Mouse (Mus musculus): ENCODE measurements around the gene Gm42674. TPM values are rescaled to one million over a fixed set of nuclear protein-coding genes. Genes with fewer than 3 reads are reported as not detected.

Gene Gm42674
- total RNA-seq (2014; rRNA removed; ENCODE audit: low replicate concordance), result not detected in 2 replicates
- polyA plus RNA-seq (2015; fragmentation: Nextera tagmentation; extraction: Ambion mirVana), result not detected in 2 replicates

DNA sequence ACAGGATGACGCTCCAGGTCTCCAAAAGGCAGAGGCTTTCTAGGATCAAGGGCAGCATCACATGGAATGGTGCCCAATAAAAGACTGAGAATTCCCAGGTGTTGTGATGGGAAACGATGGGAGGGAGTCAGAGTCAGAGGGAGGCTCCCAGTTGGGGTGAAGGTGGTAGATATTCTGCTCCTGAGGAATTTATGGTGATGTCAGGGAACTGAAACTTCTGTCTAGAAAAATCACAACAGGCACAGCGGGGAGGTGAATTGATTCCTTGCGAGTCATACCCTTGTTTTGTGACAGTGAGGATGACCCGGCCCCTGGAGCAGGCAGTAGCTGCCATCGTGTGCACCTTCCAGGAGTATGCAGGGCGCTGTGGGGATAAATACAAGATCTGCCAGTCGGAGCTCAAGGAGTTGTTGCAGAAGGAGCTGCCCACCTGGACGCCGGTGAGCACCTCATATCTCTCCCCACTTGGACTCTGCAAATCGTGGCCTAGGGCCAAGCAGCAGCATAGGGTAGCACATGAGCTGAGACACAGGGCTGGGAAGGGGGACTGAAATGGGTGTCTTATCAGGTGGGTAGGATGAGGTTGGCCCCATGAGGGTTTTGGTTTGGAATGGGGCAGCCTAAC is at the start of gene Gm42674:
Gm42674 (plus strand) TSS at position 419 of the 625 bp plus-strand sequence.
- Histone ChIP-seq H3K9me3 (replicated peaks; ENCODE audit: control insufficient read depth, low read length) (no peaks in the 10 kb centered on the region), H3K4me1 (ENCODE audit: control insufficient read depth, insufficient read depth) (peaks cover 23% of the 10 kb centered on the region; the same call in 1 of the 2 replicates), H3K4me2 (ENCODE audit: low read depth, low read length) (no peak within 1 kb of the TSS), H3K36me3 (replicated peaks; ENCODE audit: control insufficient read depth, insufficient read depth, low read length) (no peaks in the 10 kb centered on the region), H3K4me3 (ENCODE audit: low read depth, low read length) (no peak within 1 kb of the TSS), H3K9ac (replicated peaks; ENCODE audit: low read depth, low read length) (no peak within 1 kb of the TSS), H3K27me3 (ENCODE audit: control insufficient read depth, insufficient read depth, low read length) (no peaks in the 10 kb centered on the region), H3K27ac (ENCODE audit: low read depth) (no peak within 1 kb of the TSS)
- DNase-seq (ENCODE audit: low spot score) (no peak), ATAC-seq (ENCODE audit: insufficient read depth, low read depth) (no peak)
- 67% methylated on average over 11 of the region's 11 CpGs for WGBS
- no peak for TF ChIP-seq CTCF (IDR thresholded peaks at IDR 0.05; ENCODE audit: low read depth)
- TF ChIP-seq EP300 (IDR thresholded peaks at IDR 0.05; ENCODE audit: low read depth), result no peak

- no peak overlapping the region for H3K4me2 ChIP-seq (ENCODE audit: low read depth, low read length)
- DNase-seq (ENCODE audit: low spot score) (no peak), ATAC-seq (ENCODE audit: insufficient read depth, low read depth) (no peak)
- H3K9ac ChIP-seq (replicated peaks; ENCODE audit: low read depth, low read length), result no peak overlapping the region
- H3K27me3 ChIP-seq (ENCODE audit: control insufficient read depth, insufficient read depth, low read length), result no peaks in the 10 kb centered on the region
- H3K4me1 ChIP-seq (ENCODE audit: control insufficient read depth, insufficient read depth), result no peaks in the 10 kb centered on the region; the same call in 1 of the 2 replicates
- no peak overlapping the region for H3K27ac ChIP-seq (ENCODE audit: low read depth)
- H3K9me3 ChIP-seq (replicated peaks; ENCODE audit: control insufficient read depth, low read length), result no peaks in the 10 kb centered on the region
- no peak overlapping the region for H3K4me3 ChIP-seq (ENCODE audit: low read depth, low read length)
- WGBS, result 77% methylated on average over 2 of the region's 2 CpGs
- H3K36me3 ChIP-seq (replicated peaks; ENCODE audit: control insufficient read depth, insufficient read depth, low read length), result no peaks in the 10 kb centered on the region
- TF ChIP-seq EP300 (IDR thresholded peaks at IDR 0.05; ENCODE audit: low read depth) (no peak), CTCF (IDR thresholded peaks at IDR 0.05; ENCODE audit: low read depth) (no peak)
Observed at GRCm38 (mm10) chr3:90552231-90552630, 49.5 kb upstream of the Gm42674 start.

DNA sequence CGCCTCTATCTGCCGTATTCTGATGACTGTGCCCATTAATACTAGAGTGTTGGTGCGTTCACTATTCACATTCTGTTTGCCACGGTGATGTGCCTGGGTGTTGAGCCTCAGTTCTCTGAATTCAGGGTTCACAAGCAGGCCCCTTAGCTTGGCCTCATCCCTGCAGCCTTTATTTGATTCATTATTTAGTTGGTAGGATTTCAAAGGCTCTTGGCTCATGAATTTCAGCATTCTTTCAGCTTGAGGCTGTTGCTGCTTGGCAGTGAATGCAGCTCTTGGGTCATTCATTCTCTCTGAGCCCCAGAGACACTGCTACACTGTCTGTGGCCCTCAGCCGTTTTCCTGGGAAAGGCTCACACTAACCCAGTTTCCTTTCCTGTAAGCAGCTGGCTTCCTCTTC is 45.8 kb upstream of the Gm42674 start:
- H3K27me3 ChIP-seq (ENCODE audit: control insufficient read depth, insufficient read depth, low read length), result no peaks in the 10 kb centered on the region
- H3K9ac ChIP-seq (replicated peaks; ENCODE audit: low read depth, low read length), result no peak overlapping the region
- no peak overlapping the region for H3K4me3 ChIP-seq (ENCODE audit: low read depth, low read length)
- no peaks in the 10 kb centered on the region for H3K9me3 ChIP-seq (replicated peaks; ENCODE audit: control insufficient read depth, low read length)
- TF ChIP-seq EP300 (IDR thresholded peaks at IDR 0.05; ENCODE audit: low read depth) (no peak), CTCF (IDR thresholded peaks at IDR 0.05; ENCODE audit: low read depth) (no peak)
- no peaks in the 10 kb centered on the region for H3K4me1 ChIP-seq (ENCODE audit: control insufficient read depth, insufficient read depth)
- 70% methylated on average over 5 of the region's 5 CpGs for WGBS
- H3K4me2 ChIP-seq (ENCODE audit: low read depth, low read length), result no peak overlapping the region
- ATAC-seq (ENCODE audit: insufficient read depth, low read depth) (no peak), DNase-seq (ENCODE audit: low spot score) (no peak)
- H3K27ac ChIP-seq (ENCODE audit: low read depth), result no peak overlapping the region
- H3K36me3 ChIP-seq (replicated peaks; ENCODE audit: control insufficient read depth, insufficient read depth, low read length), result no peaks in the 10 kb centered on the region

DNA sequence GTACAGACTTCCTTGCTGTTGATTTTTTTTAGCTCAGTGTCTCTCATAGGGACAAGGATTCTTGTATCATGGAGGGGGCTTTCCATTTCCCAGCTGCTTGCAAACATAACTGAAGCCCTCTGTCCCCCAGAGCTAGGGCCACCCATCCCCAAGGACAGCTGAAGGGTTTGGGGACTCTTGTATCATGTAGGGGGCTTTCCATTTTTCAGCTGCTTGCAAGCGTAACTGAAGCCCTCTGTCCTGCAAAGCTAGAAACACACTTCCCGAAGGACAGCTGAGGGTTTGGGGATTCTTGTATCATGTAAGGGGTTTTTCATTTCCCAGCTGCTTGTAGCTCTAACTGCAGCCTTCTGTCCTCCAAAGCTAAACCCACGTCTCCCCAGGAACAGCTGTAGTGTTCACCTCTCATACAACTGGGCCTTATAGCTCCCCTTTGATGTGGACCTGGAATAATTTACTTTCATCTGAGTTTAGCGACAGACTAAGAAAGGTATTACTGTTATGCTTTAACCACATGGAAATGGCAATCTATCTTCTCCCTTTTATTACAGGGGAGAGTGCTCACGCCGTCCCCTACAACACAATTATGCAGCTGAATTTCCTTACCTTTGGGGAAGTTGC is 41.6 kb upstream of the Gm42674 start, which contains the start of gene S100a3:
S100a3 (plus strand) TSS at position 571 of the 621 bp plus-strand sequence.
- ATAC-seq (ENCODE audit: insufficient read depth, low read depth) (no peak), DNase-seq (ENCODE audit: low spot score) (no peak)
- Histone ChIP-seq H3K4me2 (ENCODE audit: low read depth, low read length) (no peak within 1 kb of the TSS), H3K9me3 (replicated peaks; ENCODE audit: control insufficient read depth, low read length) (no peaks in the 10 kb centered on the region), H3K4me1 (ENCODE audit: control insufficient read depth, insufficient read depth) (no peaks in the 10 kb centered on the region), H3K36me3 (replicated peaks; ENCODE audit: control insufficient read depth, insufficient read depth, low read length) (no peaks in the 10 kb centered on the region), H3K27me3 (ENCODE audit: control insufficient read depth, insufficient read depth, low read length) (no peaks in the 10 kb centered on the region), H3K27ac (ENCODE audit: low read depth) (no peak within 1 kb of the TSS), H3K9ac (replicated peaks; ENCODE audit: low read depth, low read length) (no peak within 1 kb of the TSS), H3K4me3 (ENCODE audit: low read depth, low read length) (no peak within 1 kb of the TSS)
- 77% methylated on average over 6 of the region's 6 CpGs for WGBS
- no peak for TF ChIP-seq CTCF (IDR thresholded peaks at IDR 0.05; ENCODE audit: low read depth)
- no peak for TF ChIP-seq EP300 (IDR thresholded peaks at IDR 0.05; ENCODE audit: low read depth)

DNA sequence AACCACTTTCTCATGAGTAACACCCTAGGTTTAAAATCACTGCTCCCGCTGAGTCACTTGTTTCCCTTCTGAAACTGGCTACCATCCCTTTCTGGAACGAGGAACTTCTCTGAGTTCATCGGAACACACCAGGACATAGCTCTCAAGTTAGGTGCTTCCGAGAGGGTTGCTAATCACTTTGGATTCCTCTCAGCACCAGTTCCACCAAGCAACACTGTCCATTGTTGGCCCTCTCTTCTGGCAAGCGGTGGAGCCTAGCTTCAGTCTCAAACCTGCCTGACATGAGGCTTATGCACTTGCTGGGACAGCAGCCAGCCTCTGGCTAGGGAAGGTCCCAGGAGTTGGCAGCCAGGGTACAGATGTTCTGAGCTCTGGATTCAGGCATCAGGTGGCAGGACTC is 27.0 kb upstream of the Gm42674 start:
- Histone ChIP-seq H3K36me3 (replicated peaks; ENCODE audit: control insufficient read depth, insufficient read depth, low read length) (no peaks in the 10 kb centered on the region), H3K27ac (ENCODE audit: low read depth) (no peak overlapping the region), H3K9me3 (replicated peaks; ENCODE audit: control insufficient read depth, low read length) (no peaks in the 10 kb centered on the region), H3K27me3 (ENCODE audit: control insufficient read depth, insufficient read depth, low read length) (no peaks in the 10 kb centered on the region), H3K9ac (replicated peaks; ENCODE audit: low read depth, low read length) (no peak overlapping the region), H3K4me2 (ENCODE audit: low read depth, low read length) (no peak overlapping the region), H3K4me3 (ENCODE audit: low read depth, low read length) (no peak overlapping the region), H3K4me1 (ENCODE audit: control insufficient read depth, insufficient read depth) (no peaks in the 10 kb centered on the region)
- WGBS, result 58% methylated on average over 5 of the region's 5 CpGs
- DNase-seq (ENCODE audit: low spot score) (no peak), ATAC-seq (ENCODE audit: insufficient read depth, low read depth) (no peak)
- TF ChIP-seq CTCF (IDR thresholded peaks at IDR 0.05; ENCODE audit: low read depth), result no peak
- TF ChIP-seq EP300 (IDR thresholded peaks at IDR 0.05; ENCODE audit: low read depth), result no peak

Data from heart, postnatal 0 days (tissue).